Mouse (Mus musculus): ENCODE data around the gene Adamts6. TPM values are rescaled to one million over a fixed set of nuclear protein-coding genes. Genes with fewer than 3 reads are reported as not detected.

Adamts6 gene
- polyA plus RNA-seq, 1 experiment from 2014 or later: 0.10 TPM

GRCm38 (mm10) chr13:104494200-104494873 lies 206.7 kb downstream of the Adamts6 start:
- no peaks in the 10 kb centered on the region for H3K79me2 ChIP-seq (ENCODE audit: inconsistent target)
- no peak overlapping the region for H3K27ac ChIP-seq
- H3K4me3 ChIP-seq (ENCODE audit: inconsistent target): no peak overlapping the region
- WGBS (ENCODE audit: missing documents): 93% methylated on average over 8 of the region's 8 CpGs
- H3K36me3 ChIP-seq (ENCODE audit: inconsistent target): no peaks in the 10 kb centered on the region

DNA sequence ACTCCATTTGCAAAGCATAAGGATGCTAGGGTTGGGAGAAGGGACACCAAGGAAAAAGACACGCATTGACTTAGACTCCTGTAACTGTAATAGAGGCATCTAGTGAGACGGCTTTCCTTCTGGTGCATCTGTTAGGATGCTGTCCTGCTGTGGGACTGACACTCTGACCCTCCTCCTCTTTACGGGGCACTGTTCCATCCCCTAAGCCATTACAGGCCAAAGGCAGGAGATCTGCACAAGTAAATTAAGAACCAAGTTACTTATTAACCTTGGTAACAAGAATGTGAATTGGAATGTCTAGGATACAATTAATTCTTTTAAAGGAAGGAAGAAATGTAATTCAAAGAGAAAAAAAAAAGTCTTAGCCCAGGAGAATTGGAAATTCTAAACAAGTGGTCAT lies 210.0 kb downstream of the Adamts6 start:
- Histone ChIP-seq H3K27ac (no peak overlapping the region), H3K79me2 (ENCODE audit: inconsistent target) (no peaks in the 10 kb centered on the region), H3K4me3 (ENCODE audit: inconsistent target) (no peak overlapping the region), H3K36me3 (ENCODE audit: inconsistent target) (no peaks in the 10 kb centered on the region)
- 97% methylated on average over 3 of the region's 3 CpGs for WGBS (ENCODE audit: missing documents)

DNA sequence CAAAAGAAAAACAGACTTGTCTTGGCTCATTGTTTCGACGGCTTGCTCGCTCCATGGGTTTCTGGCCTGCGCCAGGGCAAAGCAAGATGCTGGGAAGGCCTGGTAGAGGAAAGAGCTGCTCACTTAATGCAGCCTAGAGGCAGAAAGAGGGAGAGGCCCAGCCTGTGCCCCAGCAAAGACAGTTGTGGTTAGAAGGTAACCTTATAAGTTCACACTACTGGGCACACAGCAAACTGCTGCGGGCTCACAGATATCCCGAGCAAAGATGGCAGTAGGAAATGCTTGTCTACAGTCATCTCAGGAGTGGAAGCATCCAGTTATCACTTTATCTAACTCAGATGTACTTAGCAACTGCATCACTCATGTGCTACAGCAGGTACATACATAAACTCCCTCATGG lies 211.0 kb downstream of the Adamts6 start:
- H3K4me3 ChIP-seq (ENCODE audit: inconsistent target): no peak overlapping the region
- no peak overlapping the region for H3K27ac ChIP-seq
- H3K79me2 ChIP-seq (ENCODE audit: inconsistent target): no peaks in the 10 kb centered on the region
- 95% methylated on average over 6 of the region's 6 CpGs for WGBS (ENCODE audit: missing documents)
- H3K36me3 ChIP-seq (ENCODE audit: inconsistent target): no peaks in the 10 kb centered on the region

DNA sequence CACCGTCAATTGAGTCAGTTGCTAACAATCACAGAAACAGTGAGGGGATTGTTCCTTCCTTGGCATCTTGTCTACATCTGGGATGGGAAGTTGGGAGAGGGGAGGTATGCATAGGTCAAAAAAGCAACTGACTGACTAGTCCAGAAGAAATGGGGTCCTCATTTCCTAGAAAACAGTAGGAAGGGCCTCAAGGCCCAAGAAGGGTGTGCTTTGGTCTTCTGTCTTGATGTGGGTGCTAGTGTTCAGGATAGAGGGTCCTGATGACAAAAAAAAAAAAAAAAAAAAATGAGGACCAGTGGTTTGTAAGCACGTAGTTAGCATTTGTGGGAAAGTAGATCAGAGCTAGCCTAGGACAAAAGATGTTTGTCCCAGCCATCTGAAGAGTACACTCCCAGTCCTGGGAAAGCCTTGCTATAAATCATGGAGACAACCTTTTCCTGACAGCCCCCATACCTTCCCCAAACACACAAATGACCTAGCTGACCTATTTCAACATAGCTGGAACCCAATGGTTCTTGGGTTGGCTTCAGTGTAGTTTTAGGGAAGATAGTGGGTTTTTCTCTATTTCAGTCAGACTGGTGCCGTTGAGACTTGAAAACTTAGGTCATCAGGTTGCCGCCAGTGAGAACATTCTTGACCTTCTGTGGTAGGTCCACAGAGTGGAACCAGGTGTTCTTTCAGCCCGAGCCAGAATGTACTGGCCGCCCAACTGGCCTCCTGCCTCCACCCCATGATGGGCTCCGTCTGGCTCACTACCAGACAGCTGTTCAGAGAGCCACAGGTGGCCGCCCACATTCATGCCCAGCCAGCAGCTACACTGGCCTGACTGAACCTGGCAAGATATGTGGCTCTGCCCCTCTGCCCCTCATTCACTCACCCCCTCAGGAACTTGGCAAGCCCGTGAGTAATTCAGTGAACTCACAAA lies 211.7 kb downstream of the Adamts6 start:
- Histone ChIP-seq H3K79me2 (ENCODE audit: inconsistent target) (no peaks in the 10 kb centered on the region), H3K4me3 (ENCODE audit: inconsistent target) (no peak overlapping the region), H3K36me3 (ENCODE audit: inconsistent target) (no peaks in the 10 kb centered on the region), H3K27ac (no peak overlapping the region)
- WGBS (ENCODE audit: missing documents): 91% methylated on average over 9 of the region's 9 CpGs

DNA sequence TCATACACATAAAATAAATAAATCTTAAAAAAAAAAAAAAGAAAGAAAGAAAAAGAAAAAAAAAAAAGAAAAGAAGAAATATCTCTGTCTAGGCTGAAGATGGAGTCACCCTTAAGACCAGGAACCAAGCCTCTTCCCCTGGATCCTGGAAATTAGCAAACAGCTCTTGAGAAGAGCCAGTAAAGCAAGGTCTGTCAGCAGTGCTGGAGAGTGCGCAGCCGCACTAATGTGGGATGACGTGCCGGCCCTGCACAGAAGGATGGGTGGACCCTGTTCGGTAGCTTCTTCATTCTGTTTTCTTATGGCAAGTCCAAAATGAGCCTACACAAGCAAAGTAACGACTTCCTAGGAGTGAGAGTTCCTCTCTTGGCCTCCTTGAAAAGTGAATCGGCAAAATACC lies 214.8 kb downstream of the Adamts6 start:
- 92% methylated on average over 7 of the region's 7 CpGs for WGBS (ENCODE audit: missing documents)
- H3K4me3 ChIP-seq (ENCODE audit: inconsistent target): no peak overlapping the region
- H3K36me3 ChIP-seq (ENCODE audit: inconsistent target): no peaks in the 10 kb centered on the region
- no peaks in the 10 kb centered on the region for H3K79me2 ChIP-seq (ENCODE audit: inconsistent target)
- H3K27ac ChIP-seq: no peak overlapping the region

DNA sequence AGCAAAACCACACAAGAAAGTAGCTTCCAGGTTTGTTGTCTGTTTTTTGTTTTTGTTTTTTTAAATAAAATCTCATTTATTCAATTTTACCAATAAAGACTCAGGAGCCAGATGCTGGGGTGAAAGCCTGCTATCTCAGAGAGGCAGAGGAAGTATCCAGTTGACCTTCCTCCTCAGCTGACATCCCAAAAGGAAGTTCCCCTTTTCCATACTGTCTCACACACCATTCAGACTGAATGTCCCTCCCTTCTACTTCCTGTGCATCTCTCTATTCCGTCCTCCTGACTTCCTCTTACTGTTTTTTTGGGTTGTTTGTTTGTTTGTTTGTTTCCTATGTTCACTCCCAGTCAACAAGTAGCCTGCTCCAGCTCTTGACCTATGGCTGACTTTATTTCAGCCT lies 216.4 kb downstream of the Adamts6 start:
- no peak overlapping the region for H3K27ac ChIP-seq
- H3K79me2 ChIP-seq (ENCODE audit: inconsistent target): no peaks in the 10 kb centered on the region
- H3K4me3 ChIP-seq (ENCODE audit: inconsistent target): no peak overlapping the region
- WGBS (ENCODE audit: missing documents): 50% methylated on average over 1 of the region's 1 CpGs
- no peaks in the 10 kb centered on the region for H3K36me3 ChIP-seq (ENCODE audit: inconsistent target)

DNA sequence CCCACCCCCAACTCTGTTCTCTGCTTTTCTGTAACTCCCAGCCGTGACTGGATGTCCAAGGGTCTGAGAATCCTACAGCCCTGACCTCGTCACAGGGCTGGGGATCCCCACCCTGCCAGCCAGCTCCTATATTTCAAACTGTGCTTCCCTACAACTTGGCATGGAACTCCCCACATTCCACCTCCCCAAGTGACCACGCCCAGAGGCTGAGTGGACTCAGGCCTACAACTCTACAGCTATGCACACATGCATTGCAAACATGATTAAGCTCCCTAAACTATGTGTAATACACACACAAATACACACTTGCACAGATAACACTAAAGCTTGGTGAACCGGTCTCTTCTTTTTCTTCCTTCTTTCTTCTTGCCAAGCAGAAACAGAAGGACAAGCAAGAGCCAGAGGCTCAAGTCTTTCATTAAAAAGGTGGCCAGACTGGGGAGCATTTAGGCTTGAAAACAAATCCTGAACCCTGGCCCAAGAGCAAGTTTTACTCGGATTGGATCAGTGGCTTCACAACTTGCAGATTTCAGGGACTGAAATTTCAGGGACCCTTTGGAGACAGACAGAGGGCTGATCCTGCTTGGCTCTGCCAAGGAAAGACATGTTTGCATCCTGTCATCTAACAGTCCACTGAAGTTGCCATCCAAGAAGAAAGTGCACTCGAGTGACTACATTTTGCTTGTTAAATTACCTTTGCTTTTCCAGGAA lies 218.7 kb downstream of the Adamts6 start:
- H3K79me2 ChIP-seq (ENCODE audit: inconsistent target): no peaks in the 10 kb centered on the region
- no peak overlapping the region for H3K27ac ChIP-seq
- no peak overlapping the region for H3K4me3 ChIP-seq (ENCODE audit: inconsistent target)
- H3K36me3 ChIP-seq (ENCODE audit: inconsistent target): no peaks in the 10 kb centered on the region
- WGBS (ENCODE audit: missing documents): 89% methylated on average over 6 of the region's 6 CpGs

DNA sequence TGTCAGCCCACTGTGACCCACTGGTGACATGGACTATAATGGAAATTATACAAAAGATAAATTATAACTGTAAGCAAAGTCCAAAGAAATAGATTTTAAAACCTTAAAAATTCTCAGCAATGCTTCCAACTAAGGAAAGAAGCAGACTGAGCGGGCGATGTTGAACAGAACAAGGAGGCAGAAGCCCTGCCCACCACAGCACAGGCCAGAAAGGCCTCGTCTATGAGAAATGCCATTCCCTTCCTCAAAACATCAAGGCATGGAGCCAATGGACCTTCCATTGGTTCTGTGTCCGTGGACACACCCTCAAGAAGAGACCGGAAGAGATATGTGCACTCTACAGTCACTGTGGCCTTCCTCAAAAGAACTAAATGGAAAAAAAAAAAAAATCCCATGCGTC lies 220.0 kb downstream of the Adamts6 start:
- Histone ChIP-seq H3K4me3 (ENCODE audit: inconsistent target) (no peak overlapping the region), H3K27ac (no peak overlapping the region), H3K79me2 (ENCODE audit: inconsistent target) (no peaks in the 10 kb centered on the region), H3K36me3 (ENCODE audit: inconsistent target) (no peaks in the 10 kb centered on the region)
- WGBS (ENCODE audit: missing documents): 92% methylated on average over 6 of the region's 6 CpGs

- Histone ChIP-seq H3K36me3 (ENCODE audit: inconsistent target) (no peaks in the 10 kb centered on the region), H3K27ac (no peak overlapping the region), H3K79me2 (ENCODE audit: inconsistent target) (no peaks in the 10 kb centered on the region), H3K4me3 (ENCODE audit: inconsistent target) (no peak overlapping the region)
- WGBS (ENCODE audit: missing documents): 90% methylated on average over 25 of the region's 26 CpGs
These were observed 222.2 kb downstream of the Adamts6 start for GRCm38 (mm10) chr13:104509561-104510493.

GRCm38 (mm10) chr13:104510766-104511165 lies 223.1 kb downstream of the Adamts6 start:
- Histone ChIP-seq H3K36me3 (ENCODE audit: inconsistent target) (no peaks in the 10 kb centered on the region), H3K79me2 (ENCODE audit: inconsistent target) (no peaks in the 10 kb centered on the region)
- 95% methylated on average over 5 of the region's 5 CpGs for WGBS (ENCODE audit: missing documents)

DNA sequence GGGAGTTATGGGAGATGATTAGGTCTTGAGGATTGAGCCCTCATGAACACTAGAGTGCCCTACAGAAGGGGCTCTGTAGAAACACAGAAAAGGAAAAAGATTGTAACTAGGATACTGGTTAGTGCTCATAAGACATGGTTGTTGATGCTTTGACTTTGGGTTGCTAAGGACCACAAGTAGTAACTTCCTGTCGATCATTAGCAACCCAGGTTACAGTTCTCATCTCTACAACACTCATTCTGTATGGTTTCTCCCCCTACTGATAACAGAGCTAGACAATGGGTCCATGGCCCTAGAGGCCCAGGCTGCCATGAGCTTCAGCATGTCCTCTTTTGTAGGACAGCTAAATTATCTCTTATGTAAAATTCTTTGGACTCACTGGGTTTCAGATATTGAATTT lies 227.4 kb downstream of the Adamts6 start:
- 86% methylated on average over 1 of the region's 1 CpGs for WGBS (ENCODE audit: missing documents)
- Histone ChIP-seq H3K36me3 (ENCODE audit: inconsistent target) (no peaks in the 10 kb centered on the region), H3K27ac (no peak overlapping the region), H3K4me3 (ENCODE audit: inconsistent target) (no peak overlapping the region), H3K79me2 (ENCODE audit: inconsistent target) (no peaks in the 10 kb centered on the region)

More at GRCm38 (mm10) chr13:104510766-104511165, 223.1 kb downstream of the Adamts6 start:
- no peak overlapping the region for H3K4me3 ChIP-seq (ENCODE audit: inconsistent target)
- H3K27ac ChIP-seq: no peak overlapping the region

DNA sequence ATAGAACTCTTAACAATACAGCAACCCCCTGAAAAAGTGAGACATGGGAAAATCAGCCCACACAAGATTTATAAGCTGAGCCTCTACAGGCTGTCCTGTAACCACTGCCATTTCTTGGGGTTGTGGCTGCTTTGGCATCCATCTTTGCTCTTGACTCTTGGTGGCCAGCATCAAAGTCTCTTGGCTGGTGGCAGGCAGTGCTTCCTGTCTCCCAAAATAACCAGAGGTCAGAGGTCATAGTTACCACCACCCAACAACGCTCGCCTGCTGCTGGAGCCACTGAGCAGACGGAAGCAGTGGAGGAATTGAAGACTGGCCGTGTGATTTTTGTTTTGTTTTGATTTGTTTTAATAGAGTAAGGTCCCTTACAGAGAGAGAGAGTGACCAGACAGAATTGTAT lies 228.5 kb downstream of the Adamts6 start:
- Histone ChIP-seq H3K36me3 (ENCODE audit: inconsistent target) (no peaks in the 10 kb centered on the region), H3K79me2 (ENCODE audit: inconsistent target) (no peaks in the 10 kb centered on the region), H3K27ac (no peak overlapping the region), H3K4me3 (ENCODE audit: inconsistent target) (no peak overlapping the region)
- 87% methylated on average over 4 of the region's 4 CpGs for WGBS (ENCODE audit: missing documents)

- no peak overlapping the region for H3K4me3 ChIP-seq (ENCODE audit: inconsistent target)
- no peaks in the 10 kb centered on the region for H3K79me2 ChIP-seq (ENCODE audit: inconsistent target)
- no peaks in the 10 kb centered on the region for H3K36me3 ChIP-seq (ENCODE audit: inconsistent target)
- H3K27ac ChIP-seq: no peak overlapping the region
- WGBS (ENCODE audit: missing documents): 77% methylated on average over 7 of the region's 7 CpGs
These were observed 229.2 kb downstream of the Adamts6 start for GRCm38 (mm10) chr13:104516766-104517364.
